Mouse (Mus musculus) left cerebral cortex, adult 2 months (tissue): Measurements from ENCODE around the gene Atat1. TPM values are rescaled to one million over a fixed set of nuclear protein-coding genes. Genes with fewer than 3 reads are reported as not detected.

Experiments
- DNase-seq, 2 experiments: peaks; one replicate each; pipeline ENCODE4 v3.0.0; 2021 to 2022; ENCODE audit warnings: low spot score in 2 of 2, mixed read lengths in 1 of 2; ENCODE audit errors: extremely low spot score in 1 of 2
- H3K27ac ChIP-seq: fragments of 200-600 bp; 2 replicates; pipeline ENCODE4 v1.8.1; 2022
- H3K4me3 ChIP-seq: fragments of 200-600 bp; 2 replicates; pipeline ENCODE4 v1.8.1; 2022
- CTCF ChIP-seq: fragments of 200-600 bp; IDR thresholded peaks from 2 replicates; pipeline ENCODE4 v1.8.1; 2022; ENCODE audit warnings: antibody characterized with exemption, mild to moderate bottlenecking, moderate library complexity
- intact Hi-C: fragments of 180-260 bp; cut with DNase I; formaldehyde crosslinking; loops from one replicate; pipeline ENCODE4 v1.15.1; 2025
- total RNA-seq, 2 experiments: library from RNA; stranded (reverse); gene quantifications; 2 replicates each; pipeline ENCODE4 v1.2.3; 2021

Atat1 gene
- total RNA-seq, 2 experiments from 2014 or later: 51.8 to 63.6 TPM

DNA sequence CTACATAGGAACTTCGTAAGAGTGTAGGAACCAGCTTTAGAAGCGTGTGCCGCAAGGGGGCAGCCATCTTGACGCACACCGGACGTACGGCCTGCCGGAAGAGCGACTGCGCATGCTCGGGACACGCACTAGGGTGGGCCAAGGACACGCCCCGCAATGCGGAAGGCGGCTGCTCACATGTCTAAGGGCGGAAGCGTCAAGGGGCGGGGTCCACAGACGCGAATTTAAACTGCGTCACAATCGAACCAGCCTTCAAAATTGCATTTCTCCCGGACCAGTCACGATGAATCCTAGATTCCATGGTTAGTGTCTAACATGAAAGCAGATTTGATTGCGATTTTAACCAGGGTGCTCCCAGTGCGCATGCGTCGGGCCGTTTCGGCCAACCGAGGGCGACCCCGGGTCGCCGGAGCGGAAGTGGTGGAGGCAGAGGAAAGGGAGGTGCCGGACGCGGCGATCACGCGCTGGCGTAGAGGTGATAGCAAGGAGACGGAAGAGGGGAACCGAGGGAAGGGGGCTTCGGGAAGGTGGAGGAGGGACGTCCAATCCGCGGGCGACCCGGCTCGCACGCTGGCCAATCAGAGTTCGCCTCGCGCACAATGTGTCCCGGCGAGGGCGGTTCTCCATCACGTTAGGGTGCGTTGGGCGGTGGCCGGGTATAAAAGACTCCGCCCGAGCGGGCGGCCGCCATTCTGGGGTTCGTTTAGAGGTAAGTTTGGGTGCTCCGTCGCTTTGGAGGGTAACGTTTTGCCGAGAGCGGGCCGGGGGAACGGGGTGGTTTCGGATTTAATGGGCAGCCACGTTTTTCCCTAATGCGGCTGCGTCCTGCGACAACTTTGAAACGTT, 6.6 kb upstream of the Atat1 start, which contains the start of the genes Mrps18b and Ppp1r10:
Gene Mrps18b, minus strand, starts transcription at position 93 of the 846 bp plus-strand sequence.
Gene Ppp1r10, plus strand, starts transcription at position 138 of the 846 bp plus-strand sequence.
- intact Hi-C loops: loop anchor here (5.0 kb wide), 1 partner anchor 79 kb away; the partner anchor contains the start of gene Tubb5

DNA sequence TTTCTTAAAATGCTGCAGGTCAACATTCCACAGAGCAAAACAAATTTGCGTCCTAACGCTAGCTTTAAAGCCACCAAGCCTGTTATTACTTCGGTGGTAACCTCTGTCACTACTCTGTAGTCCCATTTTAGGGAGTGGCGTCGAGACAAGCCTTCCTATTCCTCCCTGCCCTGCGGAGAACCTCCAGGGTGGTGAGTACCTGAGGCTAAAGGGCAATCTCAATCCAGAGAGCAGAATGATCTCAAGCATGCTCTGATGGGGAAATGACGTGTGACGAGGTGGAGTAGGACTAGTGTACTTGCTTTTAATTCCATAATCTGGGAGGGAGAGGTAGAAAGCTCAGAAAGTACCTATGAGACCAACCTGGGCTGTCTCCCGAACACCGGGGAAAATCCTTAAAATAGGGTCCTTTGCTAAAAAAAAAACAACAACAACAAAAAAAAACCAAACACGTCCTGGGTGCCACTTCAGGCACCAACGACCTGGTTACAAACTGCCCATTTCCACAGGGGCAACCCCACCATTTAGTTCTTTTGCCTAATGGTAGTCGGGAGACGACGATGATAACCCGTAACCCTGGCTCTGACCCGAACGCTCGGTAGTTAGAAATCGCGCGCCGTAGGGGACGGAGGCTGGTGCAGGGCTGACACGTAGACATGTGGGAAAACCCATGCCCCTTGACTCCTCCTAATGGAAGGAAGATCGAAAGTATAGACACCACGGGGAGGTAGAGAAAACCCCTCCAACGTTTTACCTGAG, 5.8 kb upstream of the Atat1 start:
- Histone ChIP-seq H3K27ac (peak overlapping the region; percentile 100), H3K4me3 (peak overlapping the region; percentile 75)
- intact Hi-C loops: loop anchor here (5.0 kb wide), 1 partner anchor 78 kb away; the partner anchor contains the start of gene Tubb5
- TF ChIP-seq CTCF: no peak
- no peak for DNase-seq

More for the DNA sequence above, 6.6 kb upstream of the Atat1 start, which contains the start of the genes Mrps18b and Ppp1r10:
- peak; percentile 98 to 100 for DNase-seq
- H3K27ac ChIP-seq: peak within 1 kb of the TSS; percentile 100
- peak within 1 kb of the TSS; percentile 75 for H3K4me3 ChIP-seq
- TF ChIP-seq CTCF: peak; percentile 69

DNA sequence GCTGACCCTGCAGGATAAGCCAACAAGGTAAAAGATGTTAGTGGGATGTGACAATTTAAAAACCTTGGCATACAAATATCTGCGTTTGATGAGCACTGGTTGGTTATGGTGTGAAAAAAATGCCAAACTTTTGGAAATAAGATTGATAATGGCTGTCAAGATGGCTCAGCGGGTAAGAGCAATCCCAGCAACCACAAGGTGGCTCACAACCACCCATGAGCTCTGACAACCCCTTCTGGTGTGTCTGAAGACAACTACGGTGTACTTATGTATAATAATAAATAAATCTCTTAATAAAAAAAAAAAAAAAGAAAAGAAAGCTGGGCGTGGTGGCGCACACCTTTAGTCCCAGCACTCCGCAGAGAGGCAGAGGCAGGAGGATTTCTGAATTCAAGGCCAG, 5.1 kb upstream of the Atat1 start:
- Histone ChIP-seq H3K27ac (no peak overlapping the region), H3K4me3 (peak overlapping the region; percentile 75)
- intact Hi-C loops: loop anchor here (5.0 kb wide), 1 partner anchor 78 kb away; the partner anchor contains the start of gene Tubb5
- TF ChIP-seq CTCF: peak; percentile 6; the same call in 1 of the 2 replicates
- DNase-seq: no peak

DNA sequence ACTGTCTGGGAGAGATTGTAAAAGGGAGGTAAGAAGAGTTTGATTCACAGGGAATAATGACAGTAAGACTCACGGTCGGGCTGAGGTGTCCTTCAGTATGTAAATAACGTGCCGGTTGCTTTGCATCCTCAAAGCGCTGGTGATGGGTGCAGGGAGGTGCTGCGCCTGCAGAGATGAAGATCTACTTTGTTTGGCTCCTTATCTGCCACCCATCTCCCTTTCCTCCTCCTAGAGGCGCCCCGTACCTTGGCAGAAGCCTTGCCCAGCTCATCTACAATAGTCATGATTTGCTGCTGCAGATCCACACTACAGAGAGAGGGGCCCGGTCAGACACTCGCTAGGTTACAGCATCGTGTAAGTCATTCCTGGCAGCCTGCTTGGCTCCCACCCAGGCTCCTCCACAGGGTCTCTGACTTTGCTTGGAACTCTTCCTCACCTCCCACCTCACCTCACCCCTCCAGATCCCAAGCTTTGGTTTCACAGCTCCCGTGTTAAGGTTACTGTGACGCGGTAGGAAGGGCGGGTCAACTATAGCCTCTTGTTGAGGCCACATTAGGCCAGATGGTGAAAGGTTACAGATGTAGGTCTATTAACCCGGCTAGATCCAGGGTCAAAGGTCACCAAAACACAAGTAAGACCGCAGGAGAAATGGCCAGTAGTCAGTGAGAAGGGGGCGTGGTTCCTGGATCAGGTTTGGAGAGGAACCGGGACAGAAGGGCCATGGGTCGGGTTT, 523 bp downstream of the Atat1 start:
- Histone ChIP-seq H3K27ac (peak overlapping the region; percentile 81), H3K4me3 (peak overlapping the region; percentile 59)
- DNase-seq: no peak
- TF ChIP-seq CTCF: no peak
- intact Hi-C loops: no loop called here

DNA sequence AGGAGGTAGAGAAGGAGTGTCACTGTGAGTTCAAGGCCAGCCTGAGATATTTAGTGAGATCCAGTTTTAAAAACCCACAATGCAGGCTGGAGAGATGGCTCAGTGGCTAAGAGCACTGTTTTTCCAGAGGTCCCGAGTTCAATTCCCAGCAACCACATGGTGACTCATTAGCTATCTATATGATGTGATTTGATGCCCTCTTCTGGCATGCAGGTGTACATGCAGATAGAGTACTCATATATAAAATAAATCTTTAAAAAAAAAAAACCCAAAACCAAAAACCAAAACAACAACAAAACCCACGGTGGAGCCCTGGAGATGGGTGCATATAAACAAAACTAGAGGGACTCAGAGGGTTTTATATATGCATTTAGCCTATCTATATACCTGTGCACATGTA, 2.3 kb downstream of the Atat1 start:
- no peak for DNase-seq
- intact Hi-C loops: no loop called here
- H3K27ac ChIP-seq: no peak overlapping the region
- no peak overlapping the region for H3K4me3 ChIP-seq
- peak; percentile 35 for TF ChIP-seq CTCF

DNA sequence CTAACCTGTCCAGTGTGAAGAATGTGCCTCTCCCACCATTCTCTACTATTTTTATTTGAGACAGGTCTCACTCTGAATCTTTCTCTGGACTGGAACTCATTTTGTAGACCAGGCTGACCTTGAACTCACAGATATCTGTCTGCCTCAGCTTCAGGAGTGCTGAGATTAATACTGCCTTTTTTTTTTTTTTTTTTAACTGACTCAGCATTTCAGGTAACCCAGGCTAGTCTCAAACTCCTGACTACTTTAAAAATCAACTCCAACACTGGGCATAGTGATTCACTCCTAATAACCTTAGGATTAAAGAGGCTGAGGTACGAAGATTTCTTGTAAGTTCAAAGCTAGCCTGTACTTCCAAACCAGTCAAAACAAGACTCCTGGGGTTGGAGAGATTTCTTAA, 4.3 kb downstream of the Atat1 start:
- intact Hi-C loops: no loop called here
- DNase-seq: no peak
- no peak overlapping the region for H3K27ac ChIP-seq
- no peak overlapping the region for H3K4me3 ChIP-seq
- TF ChIP-seq CTCF: no peak

DNA sequence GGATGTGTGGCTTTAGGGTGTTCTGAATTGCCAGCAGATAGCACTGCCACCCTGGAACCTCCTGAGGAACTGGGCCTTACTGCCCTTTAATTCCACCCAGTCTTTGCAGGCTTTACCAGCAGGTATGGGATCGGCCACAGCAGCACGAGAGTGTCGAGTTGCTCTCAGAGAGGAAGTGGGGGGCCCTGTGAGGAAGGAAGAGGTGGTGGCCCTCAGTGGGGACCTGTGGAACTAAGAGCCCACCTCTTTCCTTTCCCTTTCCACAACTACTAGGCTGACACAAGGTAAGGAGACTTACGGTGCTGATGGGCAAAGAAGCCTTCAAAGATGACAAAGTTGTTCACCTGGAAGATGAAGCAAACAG, 5.9 kb downstream of the Atat1 start:
- no peak overlapping the region for H3K4me3 ChIP-seq
- no peak for DNase-seq
- TF ChIP-seq CTCF: no peak
- H3K27ac ChIP-seq: no peak overlapping the region
- intact Hi-C loops: no loop called here

DNA sequence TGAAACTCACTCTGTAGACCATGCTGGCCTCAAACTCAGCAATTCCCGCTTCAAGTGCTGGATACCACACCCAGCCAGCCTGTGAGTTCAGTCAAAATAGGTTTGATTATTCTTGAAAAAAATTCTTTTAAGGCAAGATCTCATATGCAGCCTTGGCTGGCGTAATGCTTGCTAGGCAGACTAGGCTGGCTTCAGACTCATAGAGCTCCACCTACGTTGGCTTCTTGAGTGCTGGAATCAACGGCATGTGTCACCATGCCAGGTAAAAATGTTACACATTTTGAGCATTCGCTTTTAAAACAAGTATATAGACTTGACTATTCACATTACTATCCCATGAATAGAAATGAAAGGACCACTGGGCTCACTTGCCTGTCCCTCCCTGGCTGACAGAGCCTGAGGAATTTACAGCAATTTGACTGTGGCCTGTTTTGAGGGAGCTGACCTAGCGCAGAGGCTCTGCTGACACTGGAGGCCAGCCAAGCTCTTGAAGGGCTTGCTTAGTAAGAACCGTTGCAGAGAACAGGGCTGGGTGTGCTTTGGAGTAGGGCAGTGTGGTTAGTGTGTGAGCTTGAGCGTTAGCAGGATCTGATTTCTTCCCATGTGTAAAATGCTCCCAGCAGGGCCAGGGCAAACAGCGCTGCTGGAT, 6.4 kb downstream of the Atat1 start:
- Histone ChIP-seq H3K4me3 (no peak overlapping the region), H3K27ac (no peak overlapping the region)
- no peak for TF ChIP-seq CTCF
- DNase-seq: no peak
- intact Hi-C loops: no loop called here

DNA sequence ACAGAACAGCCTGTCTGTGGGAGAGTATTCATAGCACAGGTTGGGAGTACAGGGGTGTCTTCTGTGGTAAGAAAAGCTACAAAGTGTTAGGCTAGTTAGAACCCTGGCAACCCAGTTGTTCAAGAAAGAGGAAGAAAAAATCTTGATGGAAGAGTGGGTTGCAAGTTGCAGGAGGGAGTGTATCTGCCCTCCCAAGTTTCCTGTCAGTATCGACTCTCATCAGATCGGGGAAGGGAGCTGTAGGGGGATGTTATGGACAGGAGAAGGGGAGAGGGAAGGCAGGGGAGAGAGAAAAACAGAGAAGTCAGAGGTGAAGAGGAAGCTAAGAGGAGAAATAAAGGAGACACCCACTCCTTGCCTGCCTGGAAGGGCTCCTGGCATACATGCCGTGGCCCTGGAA, 9.2 kb downstream of the Atat1 start:
- Histone ChIP-seq H3K4me3 (no peak overlapping the region), H3K27ac (no peak overlapping the region; the same call in 1 of the 2 replicates)
- DNase-seq: no peak
- no peak for TF ChIP-seq CTCF
- intact Hi-C loops: no loop called here

DNA sequence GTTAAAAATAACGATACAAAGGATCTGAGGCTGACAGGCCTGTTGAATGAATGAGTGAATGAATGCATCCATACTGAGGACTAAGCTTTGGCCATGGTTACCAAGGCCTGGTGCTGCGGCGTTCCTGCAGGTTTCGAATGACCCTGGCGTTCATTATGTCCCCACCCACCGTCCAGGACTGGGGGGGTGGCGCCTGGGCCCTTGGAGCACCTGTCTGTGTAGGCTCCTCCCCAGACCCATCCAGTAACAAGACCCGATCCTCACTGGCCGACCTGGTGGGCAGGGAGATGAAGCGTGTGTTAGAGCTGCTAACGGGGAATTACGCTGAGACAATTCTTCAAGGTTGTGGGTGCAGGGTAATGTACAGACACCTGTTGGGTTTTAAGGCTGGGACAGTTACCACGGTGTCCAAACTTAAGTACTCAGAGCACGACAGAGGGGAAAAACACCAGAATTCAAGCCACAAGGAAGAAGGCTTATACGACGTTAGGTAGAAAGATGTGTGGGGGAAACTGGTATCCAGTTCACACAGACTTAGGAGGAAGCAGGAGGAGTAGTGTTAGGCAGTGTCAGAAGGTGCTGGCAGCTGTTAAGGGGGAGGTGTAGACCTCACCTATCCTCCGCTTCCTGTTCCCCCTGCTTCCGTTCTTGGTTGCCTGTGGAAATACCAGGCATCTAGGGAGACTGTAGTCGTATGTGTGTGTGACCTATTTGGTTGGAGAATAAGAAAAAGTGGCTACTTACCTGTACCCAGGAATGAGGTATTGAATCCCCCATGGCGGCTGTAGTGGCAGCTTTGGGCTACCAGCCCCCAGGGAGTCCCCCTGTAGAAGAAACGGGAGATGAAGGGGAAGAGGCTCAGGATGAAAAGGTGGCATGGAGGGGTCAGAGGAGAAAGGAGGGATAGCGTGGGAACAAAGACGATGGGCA, 12.0 kb downstream of the Atat1 start:
- Histone ChIP-seq H3K27ac (peak overlapping the region; percentile 94), H3K4me3 (peak overlapping the region; percentile 89)
- no peak for DNase-seq
- intact Hi-C loops: no loop called here
- no peak for TF ChIP-seq CTCF
